Mouse (Mus musculus): ENCODE measurements at regions not wholly inside any gene's neighbourhood (a gene's known extent, or its start where the extent isn't known, plus 50 kb on each side); places are given as distances from the start of the nearest gene placed in this dataset.
A peak's percentile ranks its signal among the peaks of the same experiment; 100 is the strongest.

GRCm38 (mm10) chr6:109125447-109125846 is 297.0 kb downstream of the Edem1 start:
- ATAC-seq (ENCODE audit: low read depth) = no peak
- 91% methylated on average over 12 of the region's 12 CpGs for WGBS

GRCm38 (mm10) chr6:109127203-109127602 is 298.8 kb downstream of the Edem1 start:
- H3K4me3 ChIP-seq (ENCODE audit: low read length) = no peak overlapping the region
- no peaks in the 10 kb centered on the region for H3K27me3 ChIP-seq (ENCODE audit: control insufficient read depth, insufficient read depth, low read depth, low read length)
- H3K4me1 ChIP-seq (replicated peaks; ENCODE audit: control insufficient read depth, insufficient read depth, low read length) = no peaks in the 10 kb centered on the region
- no peak overlapping the region for H3K27ac ChIP-seq (ENCODE audit: low read length)
- no peaks in the 10 kb centered on the region for H3K9me3 ChIP-seq (ENCODE audit: control insufficient read depth, low read length)
- 88% methylated on average over 1 of the region's 1 CpGs for WGBS
- no peaks in the 10 kb centered on the region for H3K36me3 ChIP-seq (ENCODE audit: control insufficient read depth, insufficient read depth, low read length)
- no peak for ATAC-seq (ENCODE audit: low read depth)
- H3K4me2 ChIP-seq (ENCODE audit: low read depth, low read length) = no peak overlapping the region
- no peak overlapping the region for H3K9ac ChIP-seq (ENCODE audit: low read length)

More at GRCm38 (mm10) chr6:109125447-109125846, 297.0 kb downstream of the Edem1 start:
- H3K27ac ChIP-seq (ENCODE audit: low read length) = no peak overlapping the region
- no peak overlapping the region for H3K9ac ChIP-seq (ENCODE audit: low read length)
- no peaks in the 10 kb centered on the region for H3K27me3 ChIP-seq (ENCODE audit: control insufficient read depth, insufficient read depth, low read depth, low read length)
- H3K4me3 ChIP-seq (ENCODE audit: low read length) = no peak overlapping the region
- H3K4me1 ChIP-seq (replicated peaks; ENCODE audit: control insufficient read depth, insufficient read depth, low read length) = no peaks in the 10 kb centered on the region
- H3K9me3 ChIP-seq (ENCODE audit: control insufficient read depth, low read length) = no peaks in the 10 kb centered on the region
- no peak overlapping the region for H3K4me2 ChIP-seq (ENCODE audit: low read depth, low read length)
- no peaks in the 10 kb centered on the region for H3K36me3 ChIP-seq (ENCODE audit: control insufficient read depth, insufficient read depth, low read length)

GRCm38 (mm10) chr6:109146111-109146510 is 317.7 kb downstream of the Edem1 start:
- H3K36me3 ChIP-seq (ENCODE audit: control insufficient read depth, insufficient read depth, low read length) = no peaks in the 10 kb centered on the region
- no peak overlapping the region for H3K27ac ChIP-seq (ENCODE audit: low read length)
- no peak for ATAC-seq (ENCODE audit: low read depth)
- H3K4me2 ChIP-seq (ENCODE audit: low read depth, low read length) = no peak overlapping the region
- 66% methylated on average over 5 of the region's 5 CpGs for WGBS
- no peak overlapping the region for H3K9ac ChIP-seq (ENCODE audit: low read length)
- H3K4me1 ChIP-seq (replicated peaks; ENCODE audit: control insufficient read depth, insufficient read depth, low read length) = no peaks in the 10 kb centered on the region
- H3K9me3 ChIP-seq (ENCODE audit: control insufficient read depth, low read length) = no peaks in the 10 kb centered on the region
- H3K27me3 ChIP-seq (ENCODE audit: control insufficient read depth, insufficient read depth, low read depth, low read length) = no peaks in the 10 kb centered on the region
- H3K4me3 ChIP-seq (ENCODE audit: low read length) = no peak overlapping the region

- H3K4me1 ChIP-seq (replicated peaks; ENCODE audit: control insufficient read depth, insufficient read depth, low read length) = no peaks in the 10 kb centered on the region
- H3K9me3 ChIP-seq (ENCODE audit: control insufficient read depth, low read length) = no peaks in the 10 kb centered on the region
- no peaks in the 10 kb centered on the region for H3K27me3 ChIP-seq (ENCODE audit: control insufficient read depth, insufficient read depth, low read depth, low read length)
- no peak overlapping the region for H3K9ac ChIP-seq (ENCODE audit: low read length)
- H3K36me3 ChIP-seq (ENCODE audit: control insufficient read depth, insufficient read depth, low read length) = no peaks in the 10 kb centered on the region
- no peak overlapping the region for H3K4me2 ChIP-seq (ENCODE audit: low read depth, low read length)
- 76% methylated on average over 8 of the region's 8 CpGs for WGBS
- no peak overlapping the region for H3K4me3 ChIP-seq (ENCODE audit: low read length)
- H3K27ac ChIP-seq (ENCODE audit: low read length) = no peak overlapping the region
- no peak for ATAC-seq (ENCODE audit: low read depth)
Observed at GRCm38 (mm10) chr6:109149043-109149442, 320.6 kb downstream of the Edem1 start.

GRCm38 (mm10) chr6:109150023-109150911 is 321.8 kb downstream of the Edem1 start:
- Histone ChIP-seq H3K4me1 (replicated peaks; ENCODE audit: control insufficient read depth, insufficient read depth, low read length) (no peaks in the 10 kb centered on the region), H3K9ac (ENCODE audit: low read length) (no peak overlapping the region), H3K27ac (ENCODE audit: low read length) (no peak overlapping the region), H3K4me2 (ENCODE audit: low read depth, low read length) (no peak overlapping the region), H3K4me3 (ENCODE audit: low read length) (no peak overlapping the region), H3K36me3 (ENCODE audit: control insufficient read depth, insufficient read depth, low read length) (no peaks in the 10 kb centered on the region), H3K9me3 (ENCODE audit: control insufficient read depth, low read length) (no peaks in the 10 kb centered on the region), H3K27me3 (ENCODE audit: control insufficient read depth, insufficient read depth, low read depth, low read length) (no peaks in the 10 kb centered on the region)
- 53% methylated on average over 22 of the region's 22 CpGs for WGBS
- peak; percentile 57; the same call in 1 of the 2 replicates for ATAC-seq (ENCODE audit: low read depth)

- WGBS = 88% methylated on average over 9 of the region's 9 CpGs
- H3K27me3 ChIP-seq (ENCODE audit: control insufficient read depth, insufficient read depth, low read depth, low read length) = no peaks in the 10 kb centered on the region
- no peak for ATAC-seq (ENCODE audit: low read depth)
Observed at GRCm38 (mm10) chr6:109150912-109151256, 322.4 kb downstream of the Edem1 start.

GRCm38 (mm10) chr6:109153624-109154023 is 325.2 kb downstream of the Edem1 start:
- peak; percentile 43 for ATAC-seq (ENCODE audit: low read depth)
- H3K36me3 ChIP-seq (ENCODE audit: control insufficient read depth, insufficient read depth, low read length) = no peaks in the 10 kb centered on the region
- 31% methylated on average over 7 of the region's 7 CpGs for WGBS
- H3K4me2 ChIP-seq (ENCODE audit: low read depth, low read length) = no peak overlapping the region
- H3K9ac ChIP-seq (ENCODE audit: low read length) = no peak overlapping the region
- no peaks in the 10 kb centered on the region for H3K9me3 ChIP-seq (ENCODE audit: control insufficient read depth, low read length)
- H3K27me3 ChIP-seq (ENCODE audit: control insufficient read depth, insufficient read depth, low read depth, low read length) = no peaks in the 10 kb centered on the region
- H3K4me3 ChIP-seq (ENCODE audit: low read length) = no peak overlapping the region
- H3K4me1 ChIP-seq (replicated peaks; ENCODE audit: control insufficient read depth, insufficient read depth, low read length) = no peaks in the 10 kb centered on the region
- no peak overlapping the region for H3K27ac ChIP-seq (ENCODE audit: low read length)

More at GRCm38 (mm10) chr6:109150912-109151256, 322.4 kb downstream of the Edem1 start:
- Histone ChIP-seq H3K4me2 (ENCODE audit: low read depth, low read length) (no peak overlapping the region), H3K4me3 (ENCODE audit: low read length) (no peak overlapping the region), H3K9ac (ENCODE audit: low read length) (no peak overlapping the region), H3K27ac (ENCODE audit: low read length) (no peak overlapping the region), H3K9me3 (ENCODE audit: control insufficient read depth, low read length) (no peaks in the 10 kb centered on the region), H3K4me1 (replicated peaks; ENCODE audit: control insufficient read depth, insufficient read depth, low read length) (no peaks in the 10 kb centered on the region), H3K36me3 (ENCODE audit: control insufficient read depth, insufficient read depth, low read length) (no peaks in the 10 kb centered on the region)

- WGBS = 75% methylated on average over 7 of the region's 7 CpGs
- ATAC-seq (ENCODE audit: low read depth) = no peak
Observed at GRCm38 (mm10) chr6:109159561-109159960, 331.1 kb downstream of the Edem1 start.

GRCm38 (mm10) chr6:109167439-109167838 is 339.0 kb downstream of the Edem1 start:
- no peaks in the 10 kb centered on the region for H3K27me3 ChIP-seq (ENCODE audit: control insufficient read depth, insufficient read depth, low read depth, low read length)
- 50% methylated on average over 5 of the region's 5 CpGs for WGBS
- H3K36me3 ChIP-seq (ENCODE audit: control insufficient read depth, insufficient read depth, low read length) = no peaks in the 10 kb centered on the region
- no peak overlapping the region for H3K4me2 ChIP-seq (ENCODE audit: low read depth, low read length)
- H3K9me3 ChIP-seq (ENCODE audit: control insufficient read depth, low read length) = no peaks in the 10 kb centered on the region
- no peak overlapping the region for H3K9ac ChIP-seq (ENCODE audit: low read length)
- ATAC-seq (ENCODE audit: low read depth) = no peak
- no peak overlapping the region for H3K27ac ChIP-seq (ENCODE audit: low read length)
- no peaks in the 10 kb centered on the region for H3K4me1 ChIP-seq (replicated peaks; ENCODE audit: control insufficient read depth, insufficient read depth, low read length)
- no peak overlapping the region for H3K4me3 ChIP-seq (ENCODE audit: low read length)

More at GRCm38 (mm10) chr6:109159561-109159960, 331.1 kb downstream of the Edem1 start:
- no peaks in the 10 kb centered on the region for H3K9me3 ChIP-seq (ENCODE audit: control insufficient read depth, low read length)
- H3K27ac ChIP-seq (ENCODE audit: low read length) = no peak overlapping the region
- no peak overlapping the region for H3K4me2 ChIP-seq (ENCODE audit: low read depth, low read length)
- H3K9ac ChIP-seq (ENCODE audit: low read length) = no peak overlapping the region
- H3K27me3 ChIP-seq (ENCODE audit: control insufficient read depth, insufficient read depth, low read depth, low read length) = no peaks in the 10 kb centered on the region
- no peaks in the 10 kb centered on the region for H3K36me3 ChIP-seq (ENCODE audit: control insufficient read depth, insufficient read depth, low read length)
- no peaks in the 10 kb centered on the region for H3K4me1 ChIP-seq (replicated peaks; ENCODE audit: control insufficient read depth, insufficient read depth, low read length)
- H3K4me3 ChIP-seq (ENCODE audit: low read length) = no peak overlapping the region

Measured in lung, embryonic 16.5 days (tissue).